Mouse (Mus musculus) thymus, postnatal 10 days (tissue): Measurements from ENCODE around the gene Slc35f4.
"Not testable (repeated sequence)": the region's sequence is repeated elsewhere in the genome, so short reads cannot be mapped to it uniquely, and the experiment has no call there.

ENCODE experiments used
- DNase-seq, 2 experiments: peaks; one replicate each; pipeline ENCODE4 v3.0.0; 2021; ENCODE audit warnings: low spot score in 2 of 2

The Slc35f4 gene

DNA sequence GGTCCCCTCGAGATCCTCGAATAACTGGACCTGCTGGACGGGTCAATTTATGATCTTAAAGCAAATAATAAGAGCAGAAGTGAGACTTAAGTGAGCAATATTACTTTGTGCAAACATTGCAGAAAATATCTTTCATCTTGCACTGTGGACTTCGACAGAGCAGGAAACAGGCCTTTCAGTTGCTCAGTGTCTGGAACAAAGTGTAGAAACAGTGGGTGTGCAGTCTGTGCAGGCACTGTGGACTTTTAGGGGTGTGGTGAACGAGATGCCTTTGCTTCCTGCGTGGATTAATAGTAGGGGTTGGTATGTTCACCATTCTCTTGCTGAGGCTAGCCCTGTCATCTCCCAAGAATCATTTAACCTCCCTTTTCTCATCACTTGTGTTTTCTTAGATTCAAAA, 247.0 kb downstream of the Slc35f4 start:
- no peak for DNase-seq

DNA sequence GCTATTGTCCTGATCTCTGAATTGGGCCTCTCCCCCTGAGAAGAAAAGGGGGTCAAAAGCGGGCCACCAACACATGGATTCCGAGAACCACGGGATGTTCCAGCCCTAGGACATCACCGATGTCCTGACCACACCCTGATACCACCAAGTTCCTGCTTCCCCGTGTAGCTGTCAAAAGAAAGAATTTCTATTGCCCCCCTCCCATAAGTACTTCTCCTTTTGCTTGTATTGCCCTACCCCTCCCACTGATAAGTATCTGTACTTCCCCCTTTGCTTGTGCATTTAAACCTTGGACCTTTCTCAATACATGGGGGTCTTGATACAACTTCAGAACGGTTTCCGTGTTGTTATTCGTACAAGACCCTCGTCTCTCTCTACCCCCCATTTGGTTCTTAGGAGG, 247.4 kb downstream of the Slc35f4 start:
- DNase-seq, result not testable (repeated sequence)

DNA sequence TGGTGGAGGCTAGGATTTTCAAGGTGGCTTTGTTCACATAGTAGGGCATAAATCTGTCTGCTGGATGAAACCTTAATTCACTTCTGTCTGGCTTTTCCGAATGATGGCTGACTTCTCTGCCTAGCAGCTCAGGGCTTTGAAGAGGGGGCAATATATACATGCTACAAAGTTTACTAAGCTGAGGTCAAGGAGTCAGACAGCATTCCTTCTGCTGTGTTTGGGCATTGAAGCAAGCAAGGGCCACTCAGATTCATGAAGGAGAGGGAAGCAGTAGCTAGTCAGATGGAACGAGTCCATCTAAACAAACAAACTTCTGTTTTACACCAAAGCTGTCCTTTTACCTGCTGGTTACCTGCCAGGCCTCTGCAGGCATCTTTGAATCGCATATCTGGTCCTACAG, 248.2 kb downstream of the Slc35f4 start:
- DNase-seq, result no peak

DNA sequence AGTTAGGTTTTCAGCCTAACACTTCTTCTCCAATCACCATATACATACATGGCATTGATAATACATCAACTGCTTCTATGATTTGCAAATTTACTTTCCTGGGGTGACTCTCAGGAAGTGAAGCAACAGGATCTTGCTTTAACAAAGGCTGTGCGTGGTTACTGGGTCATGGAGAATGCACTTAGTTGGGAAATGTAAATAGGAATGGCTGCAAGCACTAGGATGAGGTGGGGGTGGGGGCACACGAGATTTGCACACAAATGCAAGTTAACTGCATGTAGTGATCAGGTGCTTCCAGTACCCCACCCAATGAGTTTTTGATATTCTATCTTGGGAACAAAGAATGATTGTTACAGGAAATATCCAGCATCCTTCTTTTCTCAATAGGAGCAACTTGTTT, 250.5 kb downstream of the Slc35f4 start:
- no peak for DNase-seq

DNA sequence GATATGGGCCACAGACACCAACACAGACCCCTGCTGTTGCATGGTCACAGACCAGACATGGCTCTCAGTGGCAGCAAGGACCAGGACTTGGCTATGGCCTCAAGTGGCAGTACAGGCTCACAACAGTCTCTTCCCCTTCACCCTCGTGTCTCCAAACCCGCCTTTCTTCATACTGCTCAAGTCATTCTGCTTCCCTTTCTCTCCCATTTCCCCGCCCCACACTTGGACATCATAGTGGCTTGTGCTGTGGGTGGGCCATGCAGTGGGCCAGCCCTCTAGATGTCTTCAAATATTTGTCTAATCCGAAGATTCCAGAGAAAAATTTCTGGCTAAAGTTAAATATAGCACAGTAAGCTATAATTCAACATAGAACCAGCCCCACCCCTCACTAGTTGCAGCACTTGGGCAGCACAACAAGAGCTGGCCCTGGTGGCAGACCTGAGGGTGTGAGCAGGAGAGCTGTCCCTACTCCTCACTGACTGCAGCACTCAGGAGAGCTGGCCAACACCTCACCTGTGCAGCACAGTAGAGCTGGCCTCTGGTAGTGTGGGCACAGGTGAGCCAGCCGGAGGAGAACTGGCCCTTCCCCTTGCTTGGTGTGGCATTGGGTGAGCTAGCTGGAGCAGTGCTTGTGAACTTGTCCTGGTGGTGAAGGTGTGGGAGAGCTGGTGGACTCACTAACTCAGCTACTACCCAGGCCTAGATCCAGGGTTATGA, 260.4 kb downstream of the Slc35f4 start:
- no peak for DNase-seq
